Mouse (Mus musculus): ENCODE data around the gene Acap2.
A peak's percentile ranks its signal among the peaks of the same experiment; 100 is the strongest.

Gene Acap2

DNA sequence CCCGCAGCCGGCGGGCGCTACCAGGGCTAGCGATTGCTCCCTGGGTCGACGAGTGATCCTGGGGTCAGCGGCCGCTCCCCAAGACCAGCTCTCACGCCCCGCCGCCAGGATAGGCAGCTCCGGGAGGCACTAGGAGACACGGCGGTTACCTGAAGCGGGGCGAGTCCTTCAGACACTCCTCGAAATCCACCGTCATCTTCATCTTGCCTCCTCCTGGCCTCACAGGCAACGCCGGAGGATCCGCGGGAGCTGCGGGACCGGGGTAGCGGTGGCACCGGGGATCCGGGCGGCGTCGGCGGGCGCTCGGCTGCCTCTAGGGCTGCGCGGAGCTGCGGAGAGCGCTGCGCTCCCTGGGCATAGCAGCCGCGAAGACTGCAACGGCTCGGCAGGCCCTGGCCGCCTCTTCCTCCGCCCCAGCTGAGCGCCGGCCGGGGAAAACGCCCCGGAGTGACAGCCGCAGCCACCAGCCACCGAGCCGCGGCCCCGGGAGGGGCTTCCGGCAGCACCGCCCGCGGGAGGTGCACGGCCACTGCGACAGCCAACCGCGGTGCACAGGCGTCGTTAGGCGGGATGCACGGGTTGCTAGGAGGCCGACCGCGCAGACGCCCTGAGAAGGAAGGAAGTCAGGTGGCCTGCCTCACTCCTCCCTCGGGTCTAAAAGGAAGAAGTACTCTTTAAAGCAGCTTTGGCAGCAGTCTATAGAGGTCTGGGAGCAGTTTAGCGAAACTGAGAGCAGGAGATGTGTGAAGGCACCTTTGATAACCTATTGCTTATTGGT is at the start of gene Acap2:
Acap2 (minus strand) TSS at position 456 of the 778 bp plus-strand sequence.
- peak; percentile 67 for DNase-seq (ENCODE audit: extremely low spot score, low read depth, low spot score)

DNA sequence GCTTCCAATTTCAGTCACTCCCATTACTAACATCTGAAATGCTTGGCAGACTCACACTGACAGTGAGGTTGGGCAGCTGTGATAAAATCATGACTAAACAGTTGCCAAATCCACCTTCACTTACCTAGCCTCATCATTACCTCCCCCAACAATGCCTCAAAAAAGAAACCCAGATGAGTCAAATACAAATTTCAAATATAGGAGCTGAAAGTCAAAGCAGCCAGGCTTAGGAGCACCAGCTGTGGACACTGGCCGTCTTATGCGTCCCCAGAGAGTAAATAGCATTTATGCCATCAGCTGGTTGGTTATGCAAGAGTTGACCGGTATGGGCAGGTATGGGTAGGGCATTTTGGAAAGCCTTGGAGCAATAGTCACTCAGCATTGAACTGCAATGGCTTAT is 48.4 kb upstream of the Acap2 start:
- no peak for DNase-seq (ENCODE audit: extremely low spot score, low read depth, low spot score)

DNA sequence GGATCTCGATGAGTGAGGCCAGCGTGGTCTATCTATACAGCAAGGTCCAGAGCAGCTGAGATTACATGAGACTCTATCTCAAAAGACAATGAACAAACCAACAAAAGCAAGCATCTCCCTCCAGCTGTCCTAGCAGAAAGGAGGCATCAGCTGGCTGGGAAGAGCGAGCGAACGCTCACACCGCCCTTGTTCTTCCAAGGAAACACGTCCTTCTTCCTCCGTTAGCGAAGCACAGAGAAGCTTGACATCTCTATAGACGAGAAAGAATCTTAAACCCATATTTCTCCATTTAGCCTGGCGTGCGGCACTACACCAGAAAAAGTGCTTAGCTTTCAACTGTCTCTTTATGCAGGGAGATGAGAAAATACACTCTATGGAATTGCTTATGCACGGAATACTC is 47.7 kb upstream of the Acap2 start:
- DNase-seq (ENCODE audit: extremely low spot score, low read depth, low spot score) = no peak

DNA sequence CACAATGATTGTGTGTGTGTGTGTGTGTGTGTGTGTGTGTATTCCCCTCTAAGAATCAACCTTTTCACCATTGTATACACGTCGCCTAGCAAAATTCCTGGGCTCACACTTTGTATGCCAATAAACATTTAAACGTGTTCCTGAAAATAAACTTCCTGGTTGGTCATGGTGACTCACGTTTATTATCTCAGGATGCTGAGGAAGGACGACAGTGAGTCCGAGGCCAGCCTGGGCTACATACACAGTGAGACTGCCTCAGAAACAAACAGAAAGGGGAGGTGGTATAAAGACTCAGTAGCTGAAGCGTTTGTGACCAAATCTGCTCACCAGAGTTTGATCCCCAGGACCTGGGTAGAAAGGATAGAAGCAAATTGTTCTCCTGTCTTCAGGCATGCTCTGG is 46.4 kb upstream of the Acap2 start:
- DNase-seq (ENCODE audit: extremely low spot score, low read depth, low spot score) = no peak

DNA sequence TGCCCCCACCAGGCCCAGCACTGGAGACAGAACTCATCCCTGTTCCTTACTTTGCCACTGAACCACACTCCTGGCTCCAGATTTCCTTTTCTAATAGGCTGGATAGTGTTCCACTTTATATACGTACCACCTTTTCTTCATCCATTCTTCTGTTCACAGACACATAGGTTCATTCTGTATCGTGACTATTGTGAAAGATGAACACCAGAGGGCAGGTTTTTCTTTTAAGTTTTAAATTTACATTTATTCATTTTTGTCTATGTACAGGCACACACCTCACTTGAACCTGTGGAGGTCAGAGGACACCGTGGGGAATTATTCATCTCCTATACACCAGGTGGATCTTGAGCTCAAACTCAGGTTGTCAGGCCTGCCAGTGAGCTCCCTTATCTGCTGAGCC is 43.0 kb upstream of the Acap2 start:
- no peak for DNase-seq (ENCODE audit: extremely low spot score, low read depth, low spot score)

DNA sequence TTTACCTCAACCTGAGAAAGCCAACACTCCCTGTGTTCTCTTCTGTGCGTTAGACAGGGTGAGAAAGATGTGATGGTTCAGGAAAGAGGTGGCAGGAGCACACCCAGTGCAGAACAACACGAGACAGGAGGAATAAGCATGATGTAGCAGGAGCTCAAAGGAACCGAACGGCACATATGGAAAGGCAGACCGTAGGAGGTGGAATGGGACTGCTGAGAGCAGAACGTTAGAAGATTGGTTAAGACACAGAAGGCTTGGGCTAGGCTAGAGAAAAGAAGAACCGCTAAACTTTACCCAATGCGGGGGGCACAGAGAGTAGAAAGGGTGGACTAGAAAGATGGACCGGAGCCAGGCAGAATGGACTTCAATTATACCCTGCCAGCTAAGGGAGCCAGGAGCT is 40.4 kb upstream of the Acap2 start:
- no peak for DNase-seq (ENCODE audit: extremely low spot score, low read depth, low spot score)

DNA sequence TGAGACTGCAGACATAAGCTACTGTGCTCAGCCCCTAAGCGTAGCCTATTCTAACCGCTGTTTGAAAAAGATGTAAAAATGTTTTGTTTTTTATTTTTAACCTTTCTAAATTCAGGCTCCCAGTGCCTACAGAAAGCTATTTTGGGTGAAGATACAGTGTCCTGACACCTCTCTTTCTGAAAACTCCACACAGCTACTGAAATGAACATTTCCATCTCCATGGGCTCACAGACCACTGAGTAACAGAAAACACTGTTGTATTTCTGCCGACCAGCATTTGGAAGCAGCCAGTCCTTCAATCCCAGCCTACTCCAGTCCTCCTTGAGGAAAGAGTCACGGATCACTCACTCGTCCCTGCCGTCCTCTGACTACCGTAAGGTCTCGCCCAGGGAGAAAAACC is 39.5 kb upstream of the Acap2 start:
- no peak for DNase-seq (ENCODE audit: extremely low spot score, low read depth, low spot score)

DNA sequence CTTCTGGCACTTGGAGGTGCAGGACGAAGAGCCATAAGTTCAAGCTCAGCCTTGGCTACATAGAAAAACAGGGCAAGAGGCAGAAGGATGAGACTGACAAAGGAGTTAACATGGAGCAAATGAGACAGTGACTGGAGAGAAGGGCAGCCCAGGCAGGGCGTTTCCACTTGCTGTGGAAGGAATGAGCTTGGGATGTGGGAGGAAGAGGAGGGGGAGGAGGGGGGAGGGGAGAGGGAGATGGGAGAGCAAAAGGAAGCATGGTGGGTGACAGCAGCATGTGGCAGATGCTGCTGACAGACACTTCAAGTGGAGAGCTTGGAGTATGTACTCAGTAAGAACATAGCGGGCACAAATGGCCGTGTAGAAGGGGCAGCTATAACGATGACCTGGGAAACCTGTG is 37.2 kb upstream of the Acap2 start:
- DNase-seq (ENCODE audit: extremely low spot score, low read depth, low spot score) = no peak

DNA sequence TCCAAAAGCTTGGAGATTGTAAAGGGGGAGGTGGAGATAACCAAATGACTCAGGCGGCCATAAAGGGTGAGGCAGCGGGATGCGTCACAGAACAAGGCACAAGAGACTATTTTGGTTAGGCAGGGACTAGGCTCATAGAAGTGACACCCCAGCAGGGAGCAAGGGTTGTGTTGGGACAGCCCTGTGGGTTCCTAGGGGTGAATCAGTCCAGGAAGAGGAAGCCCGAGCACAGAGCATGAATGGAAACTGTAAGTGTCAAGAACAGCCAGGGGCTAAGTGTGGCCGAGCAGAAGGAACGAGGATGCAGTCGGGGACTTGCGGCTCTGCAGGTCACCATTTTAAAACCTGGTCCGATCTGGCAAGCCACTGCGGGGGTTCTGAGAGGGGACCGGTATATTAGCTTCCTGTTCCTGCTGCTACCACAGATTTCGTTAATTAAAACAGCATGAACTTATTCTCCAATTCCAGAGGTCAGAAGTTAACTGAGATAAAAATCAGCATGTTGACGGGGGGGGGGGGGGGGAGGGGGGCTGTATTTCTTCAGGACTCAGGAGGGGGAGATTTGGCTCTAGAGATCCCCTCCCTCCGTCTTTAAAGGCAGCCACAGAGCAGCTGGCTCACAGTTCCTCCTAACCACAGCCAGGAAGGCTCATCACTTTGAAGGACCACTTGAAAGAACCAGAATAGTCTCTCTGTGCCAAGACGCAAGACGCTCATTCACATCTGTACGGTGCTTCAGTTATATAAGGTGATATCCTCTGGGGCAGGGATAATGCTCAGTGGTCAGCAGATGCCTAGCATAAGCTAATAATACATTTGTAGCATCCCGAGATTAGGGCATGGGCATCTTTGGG is 34.6 kb upstream of the Acap2 start:
- DNase-seq (ENCODE audit: extremely low spot score, low read depth, low spot score) = no peak

DNA sequence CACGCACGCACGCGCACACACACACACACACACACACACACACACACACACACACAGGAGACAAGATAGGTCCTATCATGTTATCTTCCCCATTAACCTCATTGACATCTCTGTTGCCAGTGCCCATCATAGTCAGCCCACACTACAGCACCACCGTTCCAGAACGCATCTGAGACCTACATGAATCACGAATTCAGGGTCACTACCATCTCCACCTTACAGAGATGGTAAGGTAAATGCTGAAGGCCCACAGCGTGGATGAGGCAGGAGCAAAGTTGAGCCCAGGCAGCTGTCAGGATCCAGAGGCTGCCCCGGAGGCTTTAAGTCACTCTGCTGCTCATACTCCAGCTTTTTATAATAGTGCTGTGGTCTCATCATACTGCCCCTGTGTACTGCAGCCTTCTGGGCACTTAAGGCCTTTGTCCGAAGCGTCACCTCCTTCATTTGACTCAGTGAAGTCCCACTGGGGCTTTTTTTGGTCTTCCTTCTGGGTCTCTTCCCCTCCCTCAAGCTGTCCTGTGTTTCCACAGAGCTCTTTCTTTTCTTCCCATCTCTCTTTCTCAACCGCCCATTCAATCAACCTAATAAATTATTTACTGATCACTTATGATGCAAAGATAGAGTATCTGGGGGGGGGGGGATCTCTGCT is 33.9 kb upstream of the Acap2 start:
- no peak for DNase-seq (ENCODE audit: extremely low spot score, low read depth, low spot score)

DNA sequence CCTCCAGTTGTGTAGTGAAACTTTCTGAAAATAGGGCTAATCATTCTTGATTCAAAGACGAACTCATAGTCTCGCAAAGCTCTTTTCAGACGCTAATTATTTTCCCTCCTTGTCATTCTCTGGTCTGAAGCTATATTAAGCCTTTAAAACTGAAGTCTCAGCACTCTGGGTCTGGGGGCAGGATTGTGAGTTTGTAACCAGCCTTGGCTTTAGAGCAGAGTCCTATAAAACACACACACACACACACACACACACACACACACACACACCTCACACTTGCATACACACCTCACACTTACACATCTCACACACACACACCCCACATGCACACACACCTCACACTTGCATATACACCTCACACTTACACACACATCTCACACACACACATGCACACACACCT is 33.3 kb upstream of the Acap2 start:
- no peak for DNase-seq (ENCODE audit: extremely low spot score, low read depth, low spot score)

DNA sequence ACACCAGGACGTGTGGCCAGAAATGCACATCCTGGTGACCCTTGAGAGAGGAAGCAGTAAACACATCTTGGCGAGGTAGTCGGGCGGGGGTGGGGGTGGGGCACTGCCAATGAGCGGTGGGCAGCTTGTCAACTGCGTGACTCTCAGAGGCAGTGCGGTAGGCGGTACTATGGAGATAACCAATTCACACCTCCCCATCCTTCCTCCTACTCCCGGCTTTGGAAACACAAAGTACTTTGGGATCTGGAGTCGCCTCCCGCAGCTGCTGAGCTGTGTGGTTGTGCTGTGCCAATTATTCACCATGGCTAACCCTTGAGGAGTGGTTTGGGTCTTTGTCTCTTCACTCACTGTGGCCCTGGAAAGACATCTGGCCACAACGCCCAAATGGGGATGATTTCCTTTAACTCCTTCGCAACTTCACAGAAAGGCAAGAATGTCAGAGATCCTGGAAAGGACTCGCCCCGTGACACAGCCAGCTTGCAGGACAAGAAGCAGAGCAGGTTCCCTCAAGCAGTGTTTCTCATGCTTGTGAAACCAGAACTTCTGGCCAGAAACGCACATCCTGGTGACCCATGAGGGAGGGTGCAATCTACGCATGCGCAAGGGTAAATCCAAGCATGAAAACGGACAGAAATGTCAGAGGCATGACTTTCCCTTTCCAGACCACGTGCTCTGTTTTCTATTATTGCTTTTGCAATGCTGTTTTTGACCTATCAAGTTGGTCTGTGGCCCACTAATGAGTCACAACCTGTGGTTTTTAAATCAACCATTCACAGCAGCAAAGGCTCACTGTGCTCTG is 32.7 kb upstream of the Acap2 start:
- no peak for DNase-seq (ENCODE audit: extremely low spot score, low read depth, low spot score)

DNA sequence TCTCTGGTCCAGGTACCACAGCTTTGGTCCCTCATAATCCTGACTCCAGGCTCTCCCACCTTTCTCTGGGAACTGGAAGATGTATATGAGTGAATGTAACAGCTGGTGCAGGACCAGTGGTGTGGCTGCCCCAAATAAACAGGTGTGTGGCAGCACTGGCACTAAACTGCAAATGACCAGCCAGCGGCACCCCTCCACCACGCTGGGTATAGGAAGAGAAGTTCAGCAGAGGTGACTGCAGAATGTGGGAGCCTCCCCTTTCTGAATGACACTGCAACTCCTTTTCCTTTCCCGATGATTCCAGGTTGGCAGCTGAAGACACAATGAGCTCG is 32.1 kb upstream of the Acap2 start:
- no peak for DNase-seq (ENCODE audit: extremely low spot score, low read depth, low spot score)

DNA sequence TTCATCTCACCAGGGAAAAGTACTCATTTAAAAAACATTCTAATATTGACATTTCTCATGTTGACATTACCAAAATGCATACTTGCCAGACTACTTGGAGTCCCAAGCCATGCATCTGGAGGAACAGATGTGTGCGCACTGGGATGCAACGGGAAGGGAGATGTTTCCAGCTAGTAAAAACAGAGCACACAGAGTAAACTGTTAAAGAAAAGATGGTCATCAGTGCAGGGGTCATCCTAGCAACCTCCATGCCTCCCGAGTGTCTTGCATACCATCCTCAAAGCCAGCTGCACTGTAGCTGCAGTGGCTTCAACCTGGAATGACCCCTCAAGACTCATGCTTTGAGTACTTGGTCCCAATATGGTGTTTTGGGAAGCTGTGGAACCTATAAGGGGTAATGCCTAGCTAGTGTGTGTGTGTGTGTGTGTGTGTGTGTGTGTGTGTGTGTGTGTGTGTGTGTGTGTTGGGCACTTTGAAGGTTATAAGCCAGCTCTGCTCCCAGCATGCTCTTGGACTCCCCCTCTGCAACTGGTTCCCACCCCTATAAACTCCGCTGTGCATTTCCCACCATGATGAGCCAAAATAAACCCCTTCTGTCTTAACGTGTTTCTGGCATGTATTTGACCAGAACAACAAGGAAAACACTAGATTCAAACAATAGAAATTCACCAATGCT is 31.6 kb upstream of the Acap2 start:
- no peak for DNase-seq (ENCODE audit: extremely low spot score, low read depth, low spot score)

DNA sequence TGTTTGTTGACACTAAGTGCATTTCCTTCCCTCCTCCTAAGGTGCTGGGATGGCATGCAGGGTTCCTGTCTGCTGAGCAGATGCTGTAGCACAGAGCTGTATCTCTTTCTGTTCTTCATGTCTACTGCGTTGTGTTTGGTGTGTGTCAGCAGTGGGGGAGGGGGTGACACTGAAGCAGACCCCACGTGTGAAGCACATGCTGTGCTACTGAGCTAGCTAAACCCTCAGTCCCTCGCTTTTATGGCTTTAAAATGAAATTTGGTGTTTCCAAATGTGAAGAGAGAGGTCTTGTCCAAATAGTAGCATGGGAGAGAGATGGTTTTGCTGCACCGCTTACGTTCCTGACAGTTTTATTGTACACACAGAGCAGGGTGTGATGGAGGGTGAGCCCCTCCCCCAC is 30.5 kb upstream of the Acap2 start:
- no peak for DNase-seq (ENCODE audit: extremely low spot score, low read depth, low spot score)

DNA sequence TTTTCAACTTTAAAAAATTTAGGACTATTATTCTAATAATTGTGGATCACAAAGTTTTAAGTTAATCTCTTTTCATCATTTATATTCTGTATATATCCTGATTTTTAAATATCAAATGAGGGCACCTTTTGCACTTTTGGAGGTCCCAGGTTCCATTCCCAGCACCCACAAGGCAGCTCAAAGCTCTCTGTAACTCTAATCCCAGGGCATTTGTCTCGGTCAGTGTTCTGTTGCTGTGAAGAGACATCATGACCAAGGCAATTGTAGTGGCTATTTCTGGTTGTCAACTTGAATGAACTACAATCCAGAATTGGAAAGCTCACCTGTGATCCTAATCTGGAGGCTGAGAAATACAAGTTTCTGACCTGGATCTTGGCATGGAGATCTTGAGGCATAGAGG is 26.7 kb upstream of the Acap2 start:
- DNase-seq (ENCODE audit: extremely low spot score, low read depth, low spot score) = no peak

DNA sequence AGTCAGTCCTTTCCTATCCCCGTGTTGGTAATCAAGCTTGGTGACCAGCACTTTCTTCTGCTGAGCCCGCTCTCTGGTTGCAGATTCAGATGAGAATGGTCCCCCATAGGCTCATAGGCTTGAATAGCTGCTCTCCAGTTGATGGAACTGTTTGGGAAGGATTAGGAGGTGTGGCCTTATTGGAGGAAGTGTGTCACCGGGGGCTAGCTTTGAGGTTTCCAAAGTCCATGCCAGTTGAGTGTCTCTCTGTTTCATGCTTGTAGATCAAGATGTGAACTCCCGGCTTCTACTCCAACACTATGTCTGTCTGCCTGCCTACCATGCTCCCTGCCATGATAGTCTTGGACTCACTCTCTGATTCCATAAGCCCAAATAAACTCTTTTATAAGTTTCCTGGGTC is 14.2 kb upstream of the Acap2 start:
- no peak for DNase-seq (ENCODE audit: extremely low spot score, low read depth, low spot score)

DNA sequence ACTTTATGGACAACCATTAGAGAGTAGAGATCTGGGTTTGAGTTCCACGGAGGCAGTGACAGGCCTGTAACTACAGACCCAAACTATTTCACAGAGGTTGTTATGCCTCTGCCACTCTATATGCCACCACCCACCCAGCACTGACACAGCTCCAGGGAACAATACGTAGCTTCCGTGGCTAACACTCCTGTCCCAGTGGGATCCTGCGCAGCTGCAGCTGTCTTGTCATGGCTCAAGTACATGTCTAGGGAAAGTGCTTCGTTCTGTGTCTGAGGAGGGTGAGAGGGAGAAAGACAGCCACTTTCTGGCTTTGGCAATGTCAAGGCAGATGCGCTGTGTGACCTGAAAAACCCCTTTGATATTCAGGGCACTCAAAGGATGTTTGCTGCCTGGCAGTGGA is 12.4 kb upstream of the Acap2 start:
- DNase-seq (ENCODE audit: extremely low spot score, low read depth, low spot score) = no peak

DNA sequence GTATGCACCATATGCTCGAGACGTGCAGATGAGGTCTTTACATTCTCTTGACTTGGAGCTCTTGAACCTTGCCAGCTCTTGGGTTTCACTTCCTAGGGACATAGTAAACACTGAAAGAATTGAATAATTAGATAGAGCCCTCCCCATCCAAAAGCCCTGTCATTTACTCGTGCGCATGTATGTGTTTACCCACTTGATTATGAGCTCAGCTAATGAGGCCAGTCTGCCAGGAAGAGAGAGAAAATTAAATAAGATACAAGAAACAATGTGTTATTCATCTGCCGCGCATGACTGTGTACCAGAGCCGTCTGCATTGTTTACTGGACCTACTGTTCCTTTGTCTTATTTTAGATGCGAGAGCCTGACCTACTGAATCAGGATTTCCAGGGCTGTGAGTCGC is 10.5 kb upstream of the Acap2 start:
- DNase-seq (ENCODE audit: extremely low spot score, low read depth, low spot score) = no peak

DNA sequence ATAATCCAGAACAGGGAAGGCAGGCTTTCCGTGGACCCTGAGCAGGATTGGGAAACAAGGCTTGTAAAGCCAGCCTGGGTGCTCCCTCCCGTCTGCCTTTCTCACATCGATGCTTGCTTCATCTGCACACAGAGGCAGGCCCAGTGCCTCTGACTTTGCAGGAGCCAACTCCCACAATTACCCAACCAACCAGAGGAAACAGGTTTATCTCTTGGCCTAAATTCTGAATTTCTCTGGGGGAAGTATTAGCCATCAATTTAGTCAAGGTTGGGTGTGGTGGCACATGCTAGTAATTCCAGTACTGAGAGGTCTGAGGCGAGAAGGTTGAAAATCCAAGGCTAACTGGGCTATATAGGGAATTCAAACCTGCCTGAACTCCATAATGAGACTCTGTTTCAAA is 9.4 kb upstream of the Acap2 start:
- no peak for DNase-seq (ENCODE audit: extremely low spot score, low read depth, low spot score)

DNA sequence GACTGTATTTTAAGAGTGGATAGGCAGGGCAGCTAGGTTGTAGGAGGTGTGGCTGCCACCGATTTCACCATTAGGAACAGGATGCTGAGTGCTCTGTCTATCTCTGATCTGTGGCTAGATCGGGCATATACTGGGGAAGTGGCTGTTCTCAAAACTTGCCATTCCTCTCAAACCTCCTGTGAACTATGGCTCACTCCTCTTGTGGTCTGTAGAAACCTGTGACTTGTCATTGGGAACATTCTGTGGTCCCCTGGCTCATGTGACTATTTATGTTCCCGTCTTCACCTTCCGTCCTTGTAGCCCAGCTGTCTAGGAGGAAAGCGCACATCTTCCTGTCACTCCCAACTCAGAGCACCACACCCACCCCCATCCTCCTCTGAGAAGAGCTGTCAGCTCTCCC is 8.9 kb upstream of the Acap2 start:
- no peak for DNase-seq (ENCODE audit: extremely low spot score, low read depth, low spot score)

Measured in hindlimb bud, embryonic 11.5 days (tissue).